Mouse (Mus musculus) ES-Bruce4 (cell line): ENCODE results near the gene Zglp1. TPM values are rescaled to one million over a fixed set of nuclear protein-coding genes. Genes with fewer than 3 reads are reported as not detected.

Experiments used
- H3K27ac ChIP-seq: 2 replicates; pipeline ENCODE4 v1.5.1; 2012; ENCODE audit warnings: low read length, inconsistent platforms; ENCODE audit not compliant: insufficient read depth
- H3K27me3 ChIP-seq: 2 replicates; pipeline ENCODE4 v1.6.1; 2012; ENCODE audit warnings: mild to moderate bottlenecking, low read length, inconsistent platforms; ENCODE audit not compliant: control insufficient read depth, poor library complexity, insufficient read depth, severe bottlenecking
- H3K36me3 ChIP-seq: 2 replicates; pipeline ENCODE4 v1.6.1; 2012; ENCODE audit warnings: inconsistent platforms, mild to moderate bottlenecking, low read length, moderate library complexity; ENCODE audit not compliant: control insufficient read depth, poor library complexity, insufficient read depth, severe bottlenecking
- H3K4me1 ChIP-seq: one replicate; pipeline ENCODE4 v1.8.1; 2011; ENCODE audit warnings: low read length; ENCODE audit not compliant: control insufficient read depth, insufficient read depth
- H3K4me3 ChIP-seq: 2 replicates; pipeline ENCODE4 v1.5.1; 2011; ENCODE audit warnings: low read depth, mild to moderate bottlenecking, low read length
- H3K9ac ChIP-seq: 2 replicates; pipeline ENCODE4 v1.6.1; 2012; ENCODE audit warnings: low read depth, mild to moderate bottlenecking, inconsistent platforms; ENCODE audit not compliant: poor library complexity, severe bottlenecking
- H3K9me3 ChIP-seq: replicated peaks from 2 replicates; pipeline ENCODE4 v1.6.1; 2012; ENCODE audit warnings: mild to moderate bottlenecking, low read length, inconsistent platforms; ENCODE audit not compliant: control insufficient read depth, poor library complexity, insufficient read depth, severe bottlenecking
- CTCF ChIP-seq: IDR thresholded peaks from one replicate; pipeline ENCODE4 v1.8.1; 2011; ENCODE audit warnings: low read depth, low read length
- EP300 ChIP-seq: IDR thresholded peaks from 2 replicates; pipeline ENCODE4 v1.6.1; 2011; ENCODE audit warnings: low read depth, low read length; ENCODE audit not compliant: insufficient read depth
- POLR2A ChIP-seq: IDR thresholded peaks from one replicate; pipeline ENCODE4 v1.8.1; 2011; ENCODE audit warnings: low read length; ENCODE audit not compliant: insufficient read depth
- polyA plus RNA-seq: library from polyadenylated mRNA; stranded (reverse); fragments of >200 nt; gene quantifications from 2 replicates; pipeline ENCODE4 v1.2.4, GENCODE M21; 2011; ENCODE audit warnings: low read depth; ENCODE audit not compliant: missing spikeins, insufficient read depth, insufficient read length

Gene Zglp1
- polyA plus RNA-seq, 1 experiment, result not detected

DNA sequence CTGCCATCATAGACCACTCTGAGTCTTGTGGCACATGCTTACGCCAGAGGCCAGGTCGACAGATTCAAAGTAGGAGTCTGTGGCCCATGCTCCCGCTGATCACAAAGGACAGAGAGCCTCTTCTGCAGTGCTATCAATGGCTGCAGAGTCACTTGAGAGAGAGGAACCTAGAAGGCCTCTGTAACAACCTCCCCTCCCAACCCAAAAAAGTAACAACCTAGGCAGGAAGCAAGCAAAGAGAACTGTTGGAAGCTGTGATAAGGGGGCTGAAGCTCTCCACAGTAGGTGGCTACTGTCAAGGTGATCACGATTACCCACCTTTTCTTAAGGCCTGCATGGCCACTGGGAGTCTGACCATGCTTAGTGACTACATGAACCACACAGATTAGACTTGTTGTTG, 23.3 kb downstream of the Zglp1 start:
- Histone ChIP-seq H3K4me3 (no peak overlapping the region), H3K36me3 (no peaks in the 10 kb centered on the region), H3K27me3 (no peaks in the 10 kb centered on the region), H3K9me3 (no peaks in the 10 kb centered on the region), H3K9ac (no peak overlapping the region), H3K4me1 (no peaks in the 10 kb centered on the region), H3K27ac (no peak overlapping the region)
- TF ChIP-seq POLR2A (no peak), EP300 (no peak), CTCF (no peak)

DNA sequence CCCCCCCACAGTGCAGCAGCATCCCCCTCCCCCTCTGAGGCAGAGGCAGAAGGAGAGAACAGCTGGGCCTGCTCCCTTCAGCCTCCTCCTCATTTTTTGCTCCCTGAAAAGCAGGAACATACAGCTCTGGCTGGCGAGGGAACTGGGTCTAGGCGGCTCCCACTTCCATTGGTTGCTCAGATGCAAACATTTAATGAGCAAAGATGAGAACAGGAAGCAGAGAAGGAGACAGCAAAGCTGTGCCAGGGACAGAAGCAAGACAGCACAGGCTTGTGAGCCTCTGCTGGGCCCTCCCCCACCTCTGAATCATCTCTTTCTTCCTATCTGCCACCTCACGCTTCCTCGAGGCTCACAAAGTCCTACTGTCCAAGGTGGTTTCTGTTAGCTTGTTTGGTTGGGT, 25.6 kb downstream of the Zglp1 start:
- Histone ChIP-seq H3K9me3 (no peaks in the 10 kb centered on the region), H3K36me3 (no peaks in the 10 kb centered on the region), H3K27ac (no peak overlapping the region), H3K9ac (no peak overlapping the region), H3K4me1 (no peaks in the 10 kb centered on the region), H3K4me3 (no peak overlapping the region), H3K27me3 (no peaks in the 10 kb centered on the region)
- TF ChIP-seq POLR2A, result no peak
- no peak for TF ChIP-seq EP300
- TF ChIP-seq CTCF, result no peak

DNA sequence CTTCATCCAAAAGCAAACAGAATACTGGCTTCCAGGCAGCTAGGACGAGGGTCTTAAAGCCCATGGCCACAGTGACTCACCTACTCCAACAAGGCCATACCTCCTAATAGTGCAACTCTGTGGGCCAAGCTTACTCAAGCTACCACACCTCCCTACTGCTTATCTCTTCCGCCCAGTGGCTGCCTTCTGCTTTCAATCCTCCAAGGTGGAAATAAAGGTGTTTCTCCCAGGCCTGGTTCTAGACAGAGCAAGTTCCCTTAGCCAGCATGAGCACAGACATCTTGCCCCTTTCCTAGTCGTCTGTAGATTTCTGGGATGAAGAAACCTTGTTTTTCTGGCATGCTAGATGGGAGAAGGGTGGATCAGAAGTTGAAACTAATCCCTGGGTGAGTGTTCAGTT, 27.1 kb downstream of the Zglp1 start:
- no peaks in the 10 kb centered on the region for H3K4me1 ChIP-seq
- TF ChIP-seq POLR2A, result no peak
- no peak for TF ChIP-seq EP300
- no peak for TF ChIP-seq CTCF
- no peak overlapping the region for H3K27ac ChIP-seq
- no peaks in the 10 kb centered on the region for H3K36me3 ChIP-seq
- H3K27me3 ChIP-seq, result no peaks in the 10 kb centered on the region
- H3K9ac ChIP-seq, result no peak overlapping the region
- H3K4me3 ChIP-seq, result no peak overlapping the region
- no peaks in the 10 kb centered on the region for H3K9me3 ChIP-seq

DNA sequence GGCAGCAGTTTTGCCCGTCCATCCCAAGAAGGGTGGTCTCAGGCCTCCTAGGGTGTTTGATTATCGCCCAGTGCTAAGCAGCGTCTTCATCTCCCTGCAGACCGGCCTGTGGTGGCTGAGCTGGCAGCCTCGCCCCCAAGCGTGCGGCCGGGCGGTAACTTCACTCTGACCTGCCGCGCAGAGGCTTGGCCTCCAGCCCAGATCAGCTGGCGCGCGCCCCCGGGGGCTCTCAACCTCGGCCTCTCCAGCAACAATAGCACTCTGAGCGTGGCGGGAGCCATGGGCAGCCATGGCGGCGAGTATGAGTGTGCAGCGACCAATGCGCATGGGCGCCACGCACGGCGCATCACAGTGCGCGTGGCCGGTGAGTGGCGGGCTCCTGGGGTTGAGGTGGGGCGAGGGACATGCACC, 29.4 kb downstream of the Zglp1 start:
- Histone ChIP-seq H3K27ac (no peak overlapping the region), H3K36me3 (no peaks in the 10 kb centered on the region), H3K9ac (0 out of 2 replicates have a peak overlapping the region, but pooled peaks have one; percentile 17), H3K4me3 (peak overlapping the region; percentile 36), H3K4me1 (no peaks in the 10 kb centered on the region), H3K27me3 (no peaks in the 10 kb centered on the region), H3K9me3 (no peaks in the 10 kb centered on the region)
- TF ChIP-seq CTCF (no peak), EP300 (no peak), POLR2A (no peak)

DNA sequence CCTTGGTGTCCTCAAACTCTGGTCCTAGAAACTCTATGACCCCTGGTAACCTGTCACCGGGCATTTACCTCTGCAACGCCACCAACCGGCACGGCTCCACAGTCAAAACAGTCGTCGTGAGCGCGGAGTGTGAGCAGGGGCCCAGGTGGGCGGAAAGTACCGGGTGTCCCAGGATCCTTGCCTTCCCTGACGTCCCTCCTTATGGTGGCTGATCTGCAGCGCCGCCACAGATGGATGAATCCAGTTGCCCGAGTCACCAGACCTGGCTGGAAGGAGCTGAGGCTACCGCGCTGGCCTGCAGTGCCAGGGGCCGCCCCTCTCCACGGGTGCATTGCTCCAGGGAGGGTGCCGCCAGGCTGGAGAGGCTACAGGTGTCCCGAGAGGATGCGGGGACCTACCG, 30.2 kb downstream of the Zglp1 start:
- 0 out of 2 replicates have a peak overlapping the region, but pooled peaks have one; percentile 17 for H3K9ac ChIP-seq
- H3K9me3 ChIP-seq, result no peaks in the 10 kb centered on the region
- no peaks in the 10 kb centered on the region for H3K36me3 ChIP-seq
- no peak for TF ChIP-seq CTCF
- no peak for TF ChIP-seq EP300
- TF ChIP-seq POLR2A, result no peak
- peak overlapping the region; percentile 51 for H3K4me3 ChIP-seq
- no peaks in the 10 kb centered on the region for H3K4me1 ChIP-seq
- H3K27ac ChIP-seq, result no peak overlapping the region
- H3K27me3 ChIP-seq, result no peaks in the 10 kb centered on the region; the same call in 1 of the 2 replicates

DNA sequence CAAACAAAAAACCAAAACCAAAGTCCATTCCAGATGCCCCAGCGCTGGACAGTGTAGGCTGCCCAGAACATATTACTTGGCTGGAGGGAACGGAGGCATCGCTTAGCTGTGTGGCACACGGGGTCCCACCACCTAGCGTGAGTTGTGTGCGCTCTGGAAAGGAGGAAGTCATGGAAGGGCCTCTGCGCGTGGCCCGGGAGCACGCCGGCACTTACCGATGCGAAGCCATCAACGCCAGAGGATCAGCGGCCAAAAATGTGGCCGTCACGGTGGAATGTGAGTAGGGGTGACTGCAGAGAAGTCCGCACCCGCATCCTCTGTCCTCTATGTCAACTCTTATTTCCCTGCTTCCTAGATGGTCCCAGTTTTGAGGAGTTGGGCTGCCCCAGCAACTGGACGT, 30.7 kb downstream of the Zglp1 start:
- no peak overlapping the region for H3K27ac ChIP-seq
- TF ChIP-seq CTCF, result no peak
- TF ChIP-seq POLR2A, result no peak
- no peak for TF ChIP-seq EP300
- H3K9ac ChIP-seq, result no peak overlapping the region
- no peaks in the 10 kb centered on the region for H3K9me3 ChIP-seq
- no peaks in the 10 kb centered on the region for H3K36me3 ChIP-seq
- peak overlapping the region; percentile 51 for H3K4me3 ChIP-seq
- H3K27me3 ChIP-seq, result no peaks in the 10 kb centered on the region; the same call in 1 of the 2 replicates
- no peaks in the 10 kb centered on the region for H3K4me1 ChIP-seq
